Mouse (Mus musculus) effector memory CD4-positive, alpha-beta T cell, adult 7 months (primary cell): ENCODE data around the gene Tchh. TPM values are rescaled to one million over a fixed set of nuclear protein-coding genes. Genes with fewer than 3 reads are reported as not detected.

Experiments
- polyA plus RNA-seq: library from polyadenylated mRNA; unstranded; fragments of 100-300 nt; shearing (Covaris generic); gene quantifications from one replicate; pipeline ENCODE4 v1.2.1, GENCODE M21; 2017

Gene Tchh
- polyA plus RNA-seq = not detected

GRCm38 (mm10) chr3:93442030-93442429, at the start of gene Tchh:
Gene Tchh, plus strand, starts transcription at chr3:93442330.

GRCm38 (mm10) chr3:93393366-93393765, 48.8 kb upstream of the Tchh start, which contains the start of gene Rptn:
Gene Rptn, plus strand, starts transcription at chr3:93393699.

GRCm38 (mm10) chr3:93468561-93468960, 26.4 kb downstream of the Tchh start, which contains the start of gene Tchhl1:
Gene Tchhl1, plus strand, starts transcription at chr3:93468754.

Other genes with a start within 250 kb of the Tchh start
- gene Flg2, start 245.1 kb upstream of the Tchh start, polyA plus RNA-seq = 0.05 TPM
- 1.5 TPM for gene Flg, start 168.8 kb upstream of the Tchh start, polyA plus RNA-seq
- not detected for gene Hrnr, start 122.6 kb upstream of the Tchh start, polyA plus RNA-seq
- not detected for gene Rptn, start 48.6 kb upstream of the Tchh start, polyA plus RNA-seq
- gene Tchhl1, start 26.4 kb downstream of the Tchh start, polyA plus RNA-seq = not detected
- 993 TPM for gene S100a11, start 78.2 kb downstream of the Tchh start, polyA plus RNA-seq
- gene S100a10, start 112.8 kb downstream of the Tchh start, polyA plus RNA-seq = 534 TPM
- gene Tdpoz2, start 210.4 kb downstream of the Tchh start, polyA plus RNA-seq = not detected
- not detected for gene Tdpoz1, start 234.0 kb downstream of the Tchh start, polyA plus RNA-seq